Mouse (Mus musculus): ENCODE measurements around the gene Foxj2.

DNA sequence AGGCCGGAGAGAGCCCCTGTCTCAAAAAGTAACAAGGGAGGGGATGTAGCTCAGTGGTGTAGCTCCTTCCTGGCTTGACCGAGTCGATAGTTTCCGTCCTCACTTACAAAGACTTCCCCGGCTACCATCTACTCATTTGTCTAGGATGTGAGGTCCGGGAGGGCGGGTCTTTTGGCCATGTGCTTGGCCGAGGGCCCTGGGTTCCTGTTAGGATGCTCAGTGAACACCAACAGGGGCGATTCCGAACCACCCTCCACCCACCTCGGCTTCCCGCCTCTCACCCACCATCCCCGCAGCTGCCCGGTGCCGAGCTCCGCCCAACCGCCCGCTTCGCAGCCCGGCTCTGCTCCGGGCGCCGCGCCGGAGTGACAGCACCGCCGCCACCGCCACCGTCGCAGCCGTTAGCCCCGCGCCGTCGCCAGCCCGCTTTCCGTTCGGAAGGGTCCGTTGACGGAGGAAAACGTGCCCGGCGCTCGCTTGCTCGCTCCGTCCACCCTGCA, 18.4 kb upstream of the Foxj2 start, which contains the start of gene Slc2a3:
- no peak for TF ChIP-seq POLR2A (IDR thresholded peaks at IDR 0.05; ENCODE audit: insufficient read length, low read depth)
- no peak for TF ChIP-seq TCF12 (IDR thresholded peaks at IDR 0.05; ENCODE audit: insufficient read depth, poor library complexity, severe bottlenecking)
- no peak for TF ChIP-seq REST (IDR thresholded peaks at IDR 0.05; ENCODE audit: insufficient read depth, insufficient read length)
- no peak for TF ChIP-seq USF1 (IDR thresholded peaks at IDR 0.05; ENCODE audit: low read depth)
- no peak for TF ChIP-seq MAX (IDR thresholded peaks at IDR 0.05; ENCODE audit: low read depth)
- no peak for TF ChIP-seq POLR2AphosphoS2 (IDR thresholded peaks at IDR 0.05; ENCODE audit: insufficient read length, low read depth)
- TF ChIP-seq CEBPB (IDR thresholded peaks at IDR 0.05; ENCODE audit: insufficient read depth, poor library complexity, severe bottlenecking) = no peak
- no peak for TF ChIP-seq MYOD1 (IDR thresholded peaks at IDR 0.05; ENCODE audit: control insufficient read depth in 1 of 3, insufficient read length in 2 of 3, low read depth in 2 of 3)
- no peak for TF ChIP-seq MYOG (IDR thresholded peaks at IDR 0.05; ENCODE audit: control insufficient read depth in 1 of 3, insufficient read depth in 1 of 3, insufficient read length in 2 of 3, low read depth in 2 of 3)
- no peak for TF ChIP-seq E2F4 (IDR thresholded peaks at IDR 0.05; ENCODE audit: insufficient read depth)
